Mouse (Mus musculus): ENCODE results near the gene Ndufb6. TPM values are rescaled to one million over a fixed set of nuclear protein-coding genes. Genes with fewer than 3 reads are reported as not detected.

Gene Ndufb6
- total RNA-seq, 2 experiments from 2014 or later: 47.0 to 107 TPM

Other genes with a start within 250 kb of the Ndufb6 start
- 16.1 and 17.3 TPM in 2 replicates for gene Aco1, start 136.3 kb downstream of the Ndufb6 start, total RNA-seq (2015)
- gene Aco1, start 136.3 kb downstream of the Ndufb6 start, total RNA-seq (2017): 21.0 and 32.0 TPM in 2 replicates
- 27.7 and 34.4 TPM in 2 replicates for gene Ddx58, start 39.6 kb downstream of the Ndufb6 start, total RNA-seq (2015)
- gene Ddx58, start 39.6 kb downstream of the Ndufb6 start, total RNA-seq (2017): 31.1 and 32.6 TPM in 2 replicates
- 15.8 and 19.0 TPM in 2 replicates for gene Smim27, start 9.8 kb downstream of the Ndufb6 start, total RNA-seq (2015)
- 8.3 and 11.3 TPM in 2 replicates for gene Smim27, start 9.8 kb downstream of the Ndufb6 start, total RNA-seq (2017)
- gene Topors, start 9.6 kb downstream of the Ndufb6 start, total RNA-seq (2015): 23.8 and 27.2 TPM in 2 replicates
- gene Topors, start 9.6 kb downstream of the Ndufb6 start, total RNA-seq (2017): 43.1 and 46.2 TPM in 2 replicates
- not detected in 2 replicates for gene Tmem215, start 192.8 kb upstream of the Ndufb6 start, total RNA-seq (2015)
- 0.11 TPM in 1 of 2 replicates, not detected in the other for gene Tmem215, start 192.8 kb upstream of the Ndufb6 start, total RNA-seq (2017)